Mouse (Mus musculus) embryonic facial prominence, embryonic 13.5 days (tissue): Measurements from ENCODE around the gene Apeh. TPM values are rescaled to one million over a fixed set of nuclear protein-coding genes. Genes with fewer than 3 reads are reported as not detected.

Experiments used
- ATAC-seq: fragments of 200-750 bp; cut with Nextera tagmentation; 2 replicates; pipeline ENCODE4 v1.8.0; 2017; ENCODE audit warnings: low read depth; ENCODE audit not compliant: insufficient number of reproducible peaks, insufficient read depth, low FRiP score, low TSS enrichment
- H3K27ac ChIP-seq: fragments of 300-500 bp; sonication (generic); 2 replicates; pipeline ENCODE4 v1.5.1; 2015; ENCODE audit warnings: moderate library complexity, mild to moderate bottlenecking, inconsistent platforms
- H3K27me3 ChIP-seq: fragments of 300-500 bp; sonication (generic); 2 replicates; pipeline ENCODE4 v1.6.1; 2015; ENCODE audit warnings: mild to moderate bottlenecking, inconsistent platforms
- H3K36me3 ChIP-seq: fragments of 300-500 bp; sonication (generic); 2 replicates; pipeline ENCODE4 v1.6.1; 2015; ENCODE audit warnings: mild to moderate bottlenecking, inconsistent platforms
- H3K4me1 ChIP-seq: fragments of 300-500 bp; sonication (generic); 2 replicates; pipeline ENCODE4 v1.6.1; 2015; ENCODE audit warnings: inconsistent platforms
- H3K4me2 ChIP-seq: fragments of 300-500 bp; sonication (generic); 2 replicates; pipeline ENCODE4 v1.6.1; 2015; ENCODE audit warnings: moderate library complexity, mild to moderate bottlenecking, inconsistent platforms
- H3K4me3 ChIP-seq: fragments of 300-500 bp; sonication (generic); 2 replicates; pipeline ENCODE4 v1.5.1; 2015; ENCODE audit warnings: mild to moderate bottlenecking, inconsistent platforms
- H3K9ac ChIP-seq: fragments of 300-500 bp; sonication (generic); 2 replicates; pipeline ENCODE4 v1.6.1; 2015; ENCODE audit warnings: mild to moderate bottlenecking, inconsistent platforms
- H3K9me3 ChIP-seq: fragments of 300-500 bp; sonication (generic); 2 replicates; pipeline ENCODE4 v1.6.1; 2016; ENCODE audit warnings: inconsistent platforms
- WGBS: fragments of 180-500 bp; shearing (Covaris S2); methylation state at CpG from one replicate; pipeline ENCODE4 v1.1.7; 2015; ENCODE audit warnings: mixed read lengths; 5-methylcytosine and 5-hydroxymethylcytosine counted together
- polyA plus RNA-seq: library from polyadenylated mRNA; unstranded; fragments of >200 nt; fragmentation: Nextera tagmentation; extraction: Ambion mirVana; gene quantifications from 2 replicates; pipeline ENCODE4 v1.2.1, GENCODE M21; 2015

Apeh gene
- polyA plus RNA-seq, 1 experiment from 2014 or later = 40.8 TPM

DNA sequence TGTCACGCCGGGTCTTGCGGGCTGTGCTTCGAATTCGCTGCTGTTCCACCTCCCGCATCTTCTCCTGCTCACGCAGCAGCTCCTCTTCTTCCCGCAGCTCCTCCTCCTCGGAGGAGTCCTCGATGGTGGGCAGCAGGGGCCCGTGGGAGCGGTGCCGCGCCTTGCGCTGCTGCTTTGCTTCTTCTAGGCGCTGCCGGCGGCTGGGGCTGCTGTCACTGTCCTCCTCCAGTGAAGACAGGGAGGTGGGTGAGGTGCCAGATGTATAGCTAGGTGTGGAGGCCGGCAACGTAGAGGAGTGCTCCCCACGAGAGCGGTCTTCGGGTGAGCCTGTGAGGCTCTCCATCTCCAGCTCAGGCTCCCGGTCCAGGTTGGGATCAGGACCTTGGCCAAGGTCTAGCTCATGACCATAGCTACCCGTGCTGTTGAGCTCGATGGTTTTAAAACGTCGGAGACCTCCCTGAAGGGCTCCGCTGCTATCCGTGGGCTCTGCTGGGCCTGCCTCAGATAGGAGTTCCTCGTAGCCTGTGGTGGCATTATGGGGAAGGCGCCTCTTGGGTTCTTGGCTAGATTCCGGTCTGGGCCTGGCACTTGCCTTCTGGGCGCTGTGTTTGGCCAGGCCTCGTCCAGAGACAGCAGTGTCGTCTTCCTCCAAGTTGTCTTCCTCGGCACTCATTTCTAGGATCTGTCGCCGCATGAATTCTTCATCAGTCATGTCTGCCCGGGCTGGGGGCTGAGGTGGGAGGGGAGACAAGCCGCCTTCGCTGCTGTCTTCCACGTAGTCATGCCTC lies 21.1 kb upstream of the Apeh start:
- no peaks in the 10 kb centered on the region for H3K9me3 ChIP-seq
- no peak for ATAC-seq
- 72% methylated on average over 43 of the region's 43 CpGs for WGBS
- H3K9ac ChIP-seq = no peak overlapping the region
- no peak overlapping the region for H3K27ac ChIP-seq
- H3K27me3 ChIP-seq = peaks cover 28% of the 10 kb centered on the region
- no peak overlapping the region for H3K4me3 ChIP-seq
- H3K4me1 ChIP-seq = peaks cover 23% of the 10 kb centered on the region
- no peaks in the 10 kb centered on the region for H3K36me3 ChIP-seq
- no peak overlapping the region for H3K4me2 ChIP-seq

DNA sequence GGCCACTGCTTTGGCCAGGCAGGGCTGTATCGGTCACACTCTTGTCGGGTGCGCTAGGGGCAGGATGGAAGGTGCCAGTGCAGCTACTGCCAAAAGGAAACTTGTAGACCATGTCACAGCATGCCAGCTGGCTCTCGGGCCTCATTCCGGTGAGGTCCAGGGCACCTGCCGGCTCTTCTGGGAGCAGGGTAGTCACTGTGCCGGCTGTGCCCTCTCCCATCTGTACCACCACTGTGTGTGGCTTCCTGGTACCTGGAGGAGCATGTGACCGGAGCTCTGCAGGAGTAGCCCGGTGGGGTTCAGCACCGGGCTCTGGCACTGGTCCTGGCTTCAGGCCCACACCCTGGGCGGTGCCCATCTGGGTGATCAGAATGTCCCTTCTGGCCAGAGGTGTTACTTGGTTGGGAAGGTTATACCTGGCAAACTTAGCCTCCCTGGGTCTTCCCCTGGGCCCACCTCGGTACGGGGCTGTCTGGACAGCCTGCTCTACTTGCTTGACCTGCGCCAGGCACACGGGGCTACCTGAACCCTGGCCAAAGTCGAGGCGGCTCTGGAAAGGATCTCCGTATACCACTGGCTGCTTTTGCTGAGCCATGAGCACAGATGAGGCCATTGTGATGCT lies 18.4 kb upstream of the Apeh start:
- H3K36me3 ChIP-seq = no peaks in the 10 kb centered on the region
- no peak overlapping the region for H3K27ac ChIP-seq
- no peaks in the 10 kb centered on the region for H3K9me3 ChIP-seq
- peaks cover 19% of the 10 kb centered on the region for H3K4me1 ChIP-seq
- H3K27me3 ChIP-seq = peaks cover 39% of the 10 kb centered on the region
- no peak overlapping the region for H3K4me3 ChIP-seq
- H3K4me2 ChIP-seq = no peak overlapping the region
- H3K9ac ChIP-seq = no peak overlapping the region
- 91% methylated on average over 18 of the region's 18 CpGs for WGBS
- ATAC-seq = no peak

DNA sequence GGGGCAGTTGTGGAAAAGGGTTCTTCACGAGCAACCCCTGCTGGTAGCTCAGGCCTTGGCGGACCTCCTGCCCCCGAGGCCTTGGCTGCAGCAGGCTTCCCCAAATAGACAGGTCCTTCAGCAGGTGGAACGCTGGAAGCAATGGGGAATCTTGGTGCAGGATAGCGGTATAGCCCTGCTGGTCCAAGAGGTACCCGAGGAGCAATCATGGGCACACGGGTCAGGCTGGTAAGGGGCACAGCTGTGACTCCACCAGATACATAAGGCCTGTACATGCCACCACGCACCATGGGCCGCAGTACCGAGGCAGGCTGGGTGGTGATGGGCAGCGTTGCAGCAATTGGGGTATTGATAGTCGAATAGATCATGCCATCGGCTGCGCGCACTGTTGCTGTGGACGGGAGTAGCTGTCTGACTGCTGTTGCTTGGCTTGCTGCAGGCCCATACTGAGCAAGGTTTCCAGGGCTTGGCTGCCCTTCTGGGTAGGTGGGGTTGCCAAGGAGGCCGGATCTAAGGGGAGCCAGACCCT lies 17.3 kb upstream of the Apeh start:
- 73% methylated on average over 17 of the region's 17 CpGs for WGBS
- Histone ChIP-seq H3K27ac (no peak overlapping the region), H3K36me3 (no peaks in the 10 kb centered on the region), H3K27me3 (peaks cover 40% of the 10 kb centered on the region), H3K4me1 (peaks cover 12% of the 10 kb centered on the region), H3K9me3 (no peaks in the 10 kb centered on the region), H3K4me3 (peak overlapping the region; percentile 37), H3K9ac (peak overlapping the region; percentile 63), H3K4me2 (peak overlapping the region; percentile 67)
- ATAC-seq = no peak

DNA sequence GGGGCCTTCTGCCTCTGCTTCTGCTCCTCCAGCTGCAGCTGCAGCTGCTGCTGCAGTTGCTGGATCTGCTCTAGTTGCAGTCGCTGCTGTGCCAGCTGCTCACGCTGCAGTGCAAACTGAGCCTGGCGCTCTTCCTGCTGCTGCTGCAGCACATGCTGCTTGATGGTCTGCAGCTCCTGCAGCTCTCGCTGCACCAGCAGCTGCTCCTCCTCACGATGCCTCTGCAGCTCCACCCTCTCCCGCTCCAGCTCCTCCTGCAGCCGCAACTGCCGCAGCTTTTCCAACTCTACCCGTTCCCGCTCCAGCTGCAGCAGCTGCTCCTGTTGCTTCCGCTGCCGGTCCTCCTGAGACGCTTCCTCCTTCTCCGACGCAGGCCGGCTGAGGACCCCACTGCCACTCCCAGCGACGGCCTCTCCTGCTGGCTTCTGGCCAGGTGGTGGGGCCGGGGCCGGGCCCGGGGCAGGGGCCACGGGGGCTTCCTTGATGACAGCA lies 16.7 kb upstream of the Apeh start:
- Histone ChIP-seq H3K9me3 (no peaks in the 10 kb centered on the region), H3K27me3 (peaks cover 38% of the 10 kb centered on the region), H3K4me2 (peak overlapping the region; percentile 67), H3K4me1 (peaks cover 12% of the 10 kb centered on the region), H3K27ac (no peak overlapping the region), H3K4me3 (peak overlapping the region; percentile 37), H3K36me3 (no peaks in the 10 kb centered on the region), H3K9ac (peak overlapping the region; percentile 63)
- WGBS = 10% methylated on average over 22 of the region's 22 CpGs
- ATAC-seq = no peak

DNA sequence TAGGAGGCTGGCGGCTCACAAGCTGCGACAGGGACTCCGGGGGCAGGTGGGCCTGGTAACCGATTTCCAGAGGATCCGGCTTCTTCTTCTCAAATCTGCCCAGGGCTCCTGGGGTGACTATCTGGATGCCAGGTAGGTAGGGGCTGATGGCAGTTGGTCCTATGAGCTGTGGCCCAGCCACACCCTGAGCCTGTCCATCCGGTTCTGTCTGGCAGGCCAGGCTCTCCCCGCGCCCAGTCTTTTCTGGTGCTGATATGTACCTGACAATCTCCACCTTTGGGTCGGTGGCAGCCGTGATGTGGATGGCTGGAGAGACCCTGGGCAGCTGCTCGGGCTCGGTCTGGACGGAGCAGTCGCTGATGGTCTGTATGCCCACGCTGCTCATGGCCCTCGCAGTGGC lies 15.8 kb upstream of the Apeh start:
- Histone ChIP-seq H3K27me3 (peaks cover 29% of the 10 kb centered on the region), H3K9ac (peak overlapping the region; percentile 63; the same call in 1 of the 2 replicates), H3K9me3 (no peaks in the 10 kb centered on the region), H3K27ac (no peak overlapping the region), H3K4me2 (peak overlapping the region; percentile 67), H3K4me1 (peaks cover 21% of the 10 kb centered on the region), H3K4me3 (no peak overlapping the region), H3K36me3 (no peaks in the 10 kb centered on the region)
- ATAC-seq = no peak
- WGBS = 80% methylated on average over 16 of the region's 16 CpGs

DNA sequence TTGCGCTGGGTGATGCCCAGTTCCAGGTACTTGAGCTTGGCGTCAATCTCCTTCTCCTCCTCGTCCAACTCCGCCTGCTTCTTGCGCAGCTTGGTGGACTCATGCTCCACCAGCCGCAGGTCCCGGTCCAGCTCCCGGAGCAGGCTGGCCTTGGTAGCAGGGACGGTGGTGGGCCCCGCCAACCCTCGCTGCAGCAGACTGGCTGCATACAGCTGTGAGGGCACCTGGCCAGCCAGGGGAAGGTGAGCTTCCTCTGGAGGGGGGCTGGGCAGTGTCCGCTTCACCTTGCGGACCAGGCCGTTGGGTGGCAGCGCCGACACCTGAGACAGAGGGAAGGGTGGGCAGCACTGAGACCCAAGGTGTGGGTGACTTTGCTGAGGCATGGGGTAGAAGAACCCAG lies 13.5 kb upstream of the Apeh start:
- WGBS = 94% methylated on average over 16 of the region's 16 CpGs
- H3K27me3 ChIP-seq = peaks cover 19% of the 10 kb centered on the region

DNA sequence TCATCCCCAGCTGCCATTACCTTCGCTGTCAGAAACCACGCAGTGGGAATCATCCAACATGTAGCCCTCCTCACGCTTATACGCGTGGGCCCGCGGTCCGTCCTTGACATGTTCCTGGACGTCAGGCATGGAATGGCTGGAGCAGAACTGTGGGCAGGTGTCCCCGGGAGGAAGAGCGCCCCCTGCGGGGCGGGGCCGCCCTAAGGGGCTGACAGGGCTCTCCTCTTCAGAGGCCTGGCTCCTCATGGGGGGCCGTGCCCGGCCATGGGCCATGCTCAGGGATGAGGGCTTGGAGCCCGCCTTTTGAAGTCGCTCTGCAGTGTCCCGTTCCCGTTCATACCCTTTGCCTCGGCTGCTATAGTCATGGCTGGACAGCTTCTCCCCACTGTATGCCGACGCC lies 11.7 kb upstream of the Apeh start:
- Histone ChIP-seq H3K27me3 (peaks cover 18% of the 10 kb centered on the region), H3K9me3 (no peaks in the 10 kb centered on the region), H3K4me1 (peaks cover 30% of the 10 kb centered on the region), H3K27ac (no peak overlapping the region), H3K4me2 (no peak overlapping the region), H3K36me3 (no peaks in the 10 kb centered on the region), H3K4me3 (no peak overlapping the region), H3K9ac (0 out of 2 replicates have a peak overlapping the region, but pooled peaks have one; percentile 16)
- whole genome bisulfite sequencing = 88% methylated on average over 23 of the region's 23 CpGs
- no peak for ATAC-seq

More for the DNA sequence above, 13.5 kb upstream of the Apeh start:
- no peak for ATAC-seq
- Histone ChIP-seq H3K36me3 (no peaks in the 10 kb centered on the region), H3K4me2 (no peak overlapping the region), H3K9me3 (no peaks in the 10 kb centered on the region), H3K4me1 (peaks cover 34% of the 10 kb centered on the region), H3K4me3 (no peak overlapping the region), H3K27ac (no peak overlapping the region), H3K9ac (no peak overlapping the region)

DNA sequence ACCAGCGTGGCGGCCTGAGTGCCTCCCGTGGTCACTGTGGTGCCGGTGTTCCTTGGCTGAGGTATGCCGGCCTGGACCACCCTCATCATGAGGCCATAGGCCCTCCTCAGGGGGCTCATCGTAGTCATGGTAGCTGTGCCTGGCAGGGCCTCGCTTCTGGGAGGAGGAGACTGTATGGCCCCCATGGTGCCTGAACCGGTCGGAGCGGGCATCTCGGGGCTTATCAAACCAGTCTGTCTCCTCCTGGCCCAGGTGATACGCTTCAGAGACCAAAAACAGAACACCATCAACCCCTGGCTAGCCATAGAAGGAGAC lies 11.1 kb upstream of the Apeh start:
- WGBS = 71% methylated on average over 12 of the region's 12 CpGs
- peaks cover 12% of the 10 kb centered on the region for H3K27me3 ChIP-seq
- ATAC-seq = no peak

DNA sequence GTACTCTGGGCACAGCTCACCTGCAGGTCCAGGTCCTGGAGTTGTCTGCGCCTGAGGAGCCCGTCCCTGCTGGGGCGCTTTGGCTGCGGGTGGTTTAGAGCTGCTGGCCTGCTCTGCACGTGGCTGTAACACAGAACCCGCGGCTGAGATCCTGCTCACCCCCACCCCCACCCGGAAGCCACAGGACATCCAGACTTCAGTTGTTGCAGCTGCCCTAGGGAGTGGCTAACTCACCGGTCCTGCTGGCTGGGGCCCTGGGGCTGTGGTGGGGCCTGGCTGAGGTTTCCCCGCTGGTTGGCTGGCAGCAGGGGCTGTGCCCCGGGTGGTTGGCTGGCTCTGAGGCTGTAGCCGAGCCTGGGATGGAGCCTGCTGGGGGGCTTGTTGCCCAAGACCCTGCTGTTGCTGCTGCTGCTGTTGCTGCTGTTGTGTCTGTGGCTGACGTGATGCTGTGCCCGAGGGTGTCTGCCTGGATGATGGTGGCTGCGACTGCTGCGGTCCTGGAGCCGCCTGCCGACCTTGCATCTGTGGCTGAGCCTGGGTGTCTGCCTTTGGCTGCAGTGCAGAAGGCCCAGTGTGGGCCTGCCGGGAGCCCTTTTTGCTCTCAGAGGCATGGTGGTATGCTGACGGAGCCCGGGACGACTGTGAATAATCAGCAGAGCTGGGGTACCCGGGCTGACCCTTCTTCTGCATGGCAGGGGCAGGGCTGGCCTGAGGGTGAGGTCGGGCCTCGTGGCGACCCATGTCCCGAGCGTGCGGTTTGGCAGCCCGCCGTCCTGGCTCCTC lies 10.6 kb upstream of the Apeh start:
- H3K27ac ChIP-seq = peak overlapping the region; percentile 33; the same call in 1 of the 2 replicates
- H3K27me3 ChIP-seq = peaks cover 7% of the 10 kb centered on the region
- H3K4me2 ChIP-seq = peak overlapping the region; percentile 48
- peak overlapping the region; percentile 61 for H3K9ac ChIP-seq
- peak; percentile 49; the same call in 1 of the 2 replicates for ATAC-seq
- no peaks in the 10 kb centered on the region for H3K36me3 ChIP-seq
- H3K9me3 ChIP-seq = no peaks in the 10 kb centered on the region
- H3K4me1 ChIP-seq = peaks cover 22% of the 10 kb centered on the region
- WGBS = 27% methylated on average over 31 of the region's 31 CpGs
- peak overlapping the region; percentile 17 for H3K4me3 ChIP-seq

More for the DNA sequence above, 11.1 kb upstream of the Apeh start:
- Histone ChIP-seq H3K4me2 (peak overlapping the region; percentile 48), H3K9ac (0 out of 2 replicates have a peak overlapping the region, but pooled peaks have one; percentile 61), H3K4me3 (no peak overlapping the region), H3K4me1 (peaks cover 25% of the 10 kb centered on the region), H3K27ac (0 out of 2 replicates have a peak overlapping the region, but pooled peaks have one; percentile 33), H3K9me3 (no peaks in the 10 kb centered on the region), H3K36me3 (no peaks in the 10 kb centered on the region)

DNA sequence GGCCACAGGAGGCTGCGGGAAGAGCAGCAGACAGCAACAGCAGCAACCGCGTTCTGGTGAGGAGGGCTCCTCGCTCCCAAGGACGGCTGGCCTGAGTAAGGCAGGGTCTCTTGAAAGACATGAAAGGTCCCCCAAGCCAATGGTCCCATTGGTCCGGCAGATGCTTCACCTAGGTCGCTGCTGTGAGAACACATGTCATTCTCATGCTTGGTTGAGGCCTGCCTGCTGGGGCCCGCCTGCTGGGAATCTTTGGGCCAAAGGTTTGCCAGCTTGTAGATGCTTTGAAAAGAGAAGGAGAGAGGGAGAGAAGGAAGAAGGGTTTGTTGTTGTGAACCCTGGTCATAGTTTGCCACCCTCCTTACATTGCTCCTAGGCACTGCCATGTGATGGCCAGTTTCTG lies 5.2 kb upstream of the Apeh start:
- Histone ChIP-seq H3K27me3 (no peaks in the 10 kb centered on the region), H3K9ac (peak overlapping the region; percentile 23; the same call in 1 of the 2 replicates), H3K36me3 (no peaks in the 10 kb centered on the region), H3K9me3 (no peaks in the 10 kb centered on the region), H3K4me2 (no peak overlapping the region), H3K4me3 (no peak overlapping the region), H3K4me1 (peaks cover 15% of the 10 kb centered on the region), H3K27ac (no peak overlapping the region)
- no peak for ATAC-seq
- WGBS = 79% methylated on average over 8 of the region's 8 CpGs
